Mouse (Mus musculus): Measurements from ENCODE around the gene Tnc. TPM values are rescaled to one million over a fixed set of nuclear protein-coding genes. Genes with fewer than 3 reads are reported as not detected.

The Tnc gene
- polyA plus RNA-seq, 1 experiment from 2014 or later: 24.6 TPM

GRCm38 (mm10) chr4:63916288-63916687, 130.5 kb downstream of the Tnc start:
- no peak for ATAC-seq (replicated peaks; ENCODE audit: insufficient number of reproducible peaks, low FRiP score, low TSS enrichment)
- 62% methylated on average over 3 of the region's 3 CpGs for WGBS (ENCODE audit: insufficient replicate concordance)

More at GRCm38 (mm10) chr4:63916288-63916687, 130.5 kb downstream of the Tnc start:
- Histone ChIP-seq H3K9ac (ENCODE audit: low read depth, low read length) (no peak overlapping the region), H3K4me3 (ENCODE audit: low read depth, low read length) (no peak overlapping the region), H3K27me3 (ENCODE audit: control insufficient read depth, insufficient read depth, low read length) (no peaks in the 10 kb centered on the region), H3K9me3 (replicated peaks; ENCODE audit: control insufficient read depth, low read length) (no peaks in the 10 kb centered on the region), H3K36me3 (ENCODE audit: control insufficient read depth, insufficient read depth, low read length) (no peaks in the 10 kb centered on the region), H3K27ac (ENCODE audit: low read depth, low read length) (no peak overlapping the region), H3K4me2 (no peak overlapping the region), H3K4me1 (ENCODE audit: control insufficient read depth, insufficient read depth, low read length) (no peaks in the 10 kb centered on the region; the same call in 1 of the 2 replicates)

Other genes starting within 250 kb of the Tnc start
- gene Tnfsf8, start 185.7 kb downstream of the Tnc start, polyA plus RNA-seq (2014; fragmentation: Nextera tagmentation; extraction: Ambion mirVana): not detected in 2 replicates